8 mouse cellular contexts compared by ENCODE assay signal in genomic region chr4:123956703-123957491, GRCm38 (mm10). TPM values are rescaled to one million over a fixed set of nuclear protein-coding genes. Genes with fewer than 3 reads are reported as not detected.
DNase-seq lines count a peak whose midpoint lies in the region; ATAC-seq lines count a peak whose summit lies in the region.

No protein-coding gene starts in this region.

- peak overlapping the region; percentile 42 for H3K4me2 ChIP-seq in hindbrain, embryonic 14.5 days (replicated peaks)

- H3K4me3 ChIP-seq in hindbrain, embryonic 14.5 days (replicated peaks; ENCODE audit: low read length): no peak overlapping the region

- peak; percentile 91 for DNase-seq in ZHBTc4 (ENCODE audit: low read depth, low spot score)
- DNase-seq in gastrocnemius, adult 18-20 months (ENCODE audit: low spot score): peak; percentile 56
- DNase-seq in hindbrain, embryonic 14.5 days (ENCODE audit: low spot score): peak; percentile 87
- DNase-seq in layer of hippocampus, postnatal 36 days: peak; percentile 68 to 79
- DNase-seq in lung, postnatal 25 days (ENCODE audit: low spot score): peak; percentile 43
- DNase-seq in retina, postnatal 1 day: peak; percentile 81
- peak; percentile 52 to 76 for DNase-seq in urinary bladder, adult 18-20 months (ENCODE audit: low spot score in 2 of 2)

- no peaks in the 10 kb centered on the region for H3K36me3 ChIP-seq in hindbrain, embryonic 14.5 days (replicated peaks; ENCODE audit: control insufficient read depth, insufficient read depth)

- ATAC-seq in common myeloid progenitor, adult 5-6 weeks (replicated peaks; ENCODE audit: low read depth, poor library complexity, severe bottlenecking): peak; percentile 94
- ATAC-seq in hindbrain, embryonic 14.5 days (ENCODE audit: low FRiP score): peak; percentile 74

- peaks cover 7% of the 10 kb centered on the region for H3K4me1 ChIP-seq in hindbrain, embryonic 14.5 days (replicated peaks; ENCODE audit: control insufficient read depth, insufficient read depth, low read length)

- H3K27me3 ChIP-seq in hindbrain, embryonic 14.5 days (ENCODE audit: control insufficient read depth, insufficient read depth, low read length): peaks cover 18% of the 10 kb centered on the region

- H3K27ac ChIP-seq in hindbrain, embryonic 14.5 days: no peak overlapping the region

- H3K9me3 ChIP-seq in hindbrain, embryonic 14.5 days (ENCODE audit: control insufficient read depth, low read length): no peaks in the 10 kb centered on the region

- H3K9ac ChIP-seq in hindbrain, embryonic 14.5 days: peak overlapping the region; percentile 35; the same call in 1 of the 2 replicates

- WGBS in hindbrain, embryonic 14.5 days: 6% methylated on average over 31 of the region's 31 CpGs

RNA-seq across cellular contexts. Expression of gene 4930535I16Rik, which starts 39.1 kb away (rescaled TPM):
- not detected in 2 replicates for total RNA-seq in common myeloid progenitor, adult 5-6 weeks (2017)
- total RNA-seq in gastrocnemius, adult 18-20 months (2021): not detected
- not detected in 2 replicates for polyA plus RNA-seq in hindbrain, embryonic 14.5 days (2014; fragmentation: Nextera tagmentation; extraction: Ambion mirVana)
- not detected for total RNA-seq in layer of hippocampus, postnatal 36 days (2021)

RNA-seq across cellular contexts. Expression of gene Rragc, which starts 39.7 kb away (rescaled TPM):
- 42.1 and 57.7 TPM in 2 replicates for total RNA-seq in common myeloid progenitor, adult 5-6 weeks (2017)
- 10 to 100 TPM; 18.7 to 23.1 TPM for total RNA-seq in gastrocnemius, adult 18-20 months (2021)
- 48.9 and 53.2 TPM in 2 replicates for polyA plus RNA-seq in hindbrain, embryonic 14.5 days (2014; fragmentation: Nextera tagmentation; extraction: Ambion mirVana)
- 10 to 100 TPM; 56.5 to 59.2 TPM for total RNA-seq in layer of hippocampus, postnatal 36 days (2021)

RNA-seq across cellular contexts. Expression of gene Mycbp, which starts 52.3 kb away (rescaled TPM):
- 24.9 and 32.3 TPM in 2 replicates for total RNA-seq in common myeloid progenitor, adult 5-6 weeks (2017)
- total RNA-seq in gastrocnemius, adult 18-20 months (2021): 10 to 100 TPM; 17.9 to 19.5 TPM
- polyA plus RNA-seq in hindbrain, embryonic 14.5 days (2014; fragmentation: Nextera tagmentation; extraction: Ambion mirVana): 38.8 and 44.1 TPM in 2 replicates
- 10 to 100 TPM; 11.4 to 12.7 TPM for total RNA-seq in layer of hippocampus, postnatal 36 days (2021)
